Mouse (Mus musculus) erythroblast, embryonic 14.5 days (primary cell): ENCODE measurements around the gene Vps50. TPM values are rescaled to one million over a fixed set of nuclear protein-coding genes. Genes with fewer than 3 reads are reported as not detected.
"Not testable (repeated sequence)": the region's sequence is repeated elsewhere in the genome, so short reads cannot be mapped to it uniquely, and the experiment has no call there.

Experiments used
- H3K27me3 ChIP-seq: 2 replicates; pipeline ENCODE4 v1.6.1; 2012; ENCODE audit warnings: inconsistent platforms; ENCODE audit not compliant: control insufficient read depth
- H3K36me3 ChIP-seq: 2 replicates; pipeline ENCODE4 v1.6.1; 2012; ENCODE audit warnings: mild to moderate bottlenecking, inconsistent platforms; ENCODE audit not compliant: control insufficient read depth
- H3K4me1 ChIP-seq: 2 replicates; pipeline ENCODE4 v1.6.1; 2012; ENCODE audit warnings: inconsistent platforms; ENCODE audit not compliant: control insufficient read depth
- H3K4me3 ChIP-seq: replicated peaks from 2 replicates; pipeline ENCODE3; 2012; ENCODE audit warnings: moderate library complexity, mild to moderate bottlenecking, inconsistent platforms
- H3K9me3 ChIP-seq: 2 replicates; pipeline ENCODE4 v1.6.1; 2012; ENCODE audit warnings: low read length, inconsistent platforms, mixed read lengths; ENCODE audit not compliant: control insufficient read depth
- GATA1 ChIP-seq: IDR thresholded peaks from 2 replicates; pipeline ENCODE4 v1.6.1; 2012; ENCODE audit warnings: low read length, inconsistent platforms, mixed read lengths
- TAL1 ChIP-seq: IDR thresholded peaks from 3 replicates; pipeline ENCODE4 v1.6.1; 2012; ENCODE audit warnings: low read length, inconsistent platforms, mixed read lengths
- polyA plus RNA-seq: library from polyadenylated mRNA; stranded (reverse); fragments of >175 nt; gene quantifications from 2 replicates; pipeline ENCODE4 v1.2.3, GENCODE M21; 2012

Vps50 gene
- polyA plus RNA-seq, 1 experiment: 0.15 TPM

DNA sequence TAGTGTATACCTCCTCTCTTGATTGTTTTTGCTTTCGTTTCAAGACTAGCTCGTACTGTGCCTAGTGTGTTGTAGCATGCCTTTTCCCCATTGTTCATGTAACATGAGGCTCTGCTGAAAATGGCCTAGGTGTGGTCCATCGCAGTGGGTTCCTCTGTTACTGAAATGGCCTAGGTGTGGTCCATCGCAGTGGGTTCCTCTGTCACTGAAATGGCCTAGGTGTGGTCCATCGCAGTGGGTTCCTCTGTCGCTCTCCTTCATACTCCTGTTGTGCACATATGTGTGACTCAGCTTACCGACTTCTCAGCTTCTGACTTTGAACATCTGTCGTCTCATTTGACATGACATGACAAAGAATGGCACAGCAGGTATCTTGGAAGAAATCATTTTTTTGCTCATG is 75.6 kb downstream of the Vps50 start:
- H3K4me3 ChIP-seq: no peak overlapping the region
- H3K27me3 ChIP-seq: no peaks in the 10 kb centered on the region
- H3K9me3 ChIP-seq: no peaks in the 10 kb centered on the region
- H3K36me3 ChIP-seq: peaks cover 24% of the 10 kb centered on the region
- TF ChIP-seq TAL1: no peak
- no peak for TF ChIP-seq GATA1
- H3K4me1 ChIP-seq: peaks cover 5% of the 10 kb centered on the region

DNA sequence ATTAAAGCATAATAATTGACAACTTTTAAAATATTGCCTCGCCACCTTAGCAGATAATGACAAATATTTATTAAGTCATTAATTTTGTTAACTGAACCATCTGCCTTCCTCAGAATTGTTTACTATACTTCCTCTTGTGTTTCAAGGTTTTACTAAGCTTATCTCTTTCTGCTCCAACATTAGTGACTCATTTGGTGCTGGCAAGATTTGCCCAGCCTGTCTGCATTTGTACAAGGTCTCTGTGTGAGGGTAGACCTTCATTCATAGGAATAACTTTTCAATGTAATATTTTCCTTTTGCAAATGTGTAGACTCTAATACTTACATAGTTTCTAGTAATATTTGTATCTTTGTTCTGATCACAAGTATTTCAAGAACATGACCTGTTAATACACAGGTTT is 87.2 kb downstream of the Vps50 start:
- Histone ChIP-seq H3K9me3 (no peaks in the 10 kb centered on the region), H3K4me1 (no peaks in the 10 kb centered on the region), H3K36me3 (peaks cover 5% of the 10 kb centered on the region), H3K4me3 (no peak overlapping the region), H3K27me3 (no peaks in the 10 kb centered on the region)
- TF ChIP-seq GATA1 (no peak), TAL1 (no peak)

DNA sequence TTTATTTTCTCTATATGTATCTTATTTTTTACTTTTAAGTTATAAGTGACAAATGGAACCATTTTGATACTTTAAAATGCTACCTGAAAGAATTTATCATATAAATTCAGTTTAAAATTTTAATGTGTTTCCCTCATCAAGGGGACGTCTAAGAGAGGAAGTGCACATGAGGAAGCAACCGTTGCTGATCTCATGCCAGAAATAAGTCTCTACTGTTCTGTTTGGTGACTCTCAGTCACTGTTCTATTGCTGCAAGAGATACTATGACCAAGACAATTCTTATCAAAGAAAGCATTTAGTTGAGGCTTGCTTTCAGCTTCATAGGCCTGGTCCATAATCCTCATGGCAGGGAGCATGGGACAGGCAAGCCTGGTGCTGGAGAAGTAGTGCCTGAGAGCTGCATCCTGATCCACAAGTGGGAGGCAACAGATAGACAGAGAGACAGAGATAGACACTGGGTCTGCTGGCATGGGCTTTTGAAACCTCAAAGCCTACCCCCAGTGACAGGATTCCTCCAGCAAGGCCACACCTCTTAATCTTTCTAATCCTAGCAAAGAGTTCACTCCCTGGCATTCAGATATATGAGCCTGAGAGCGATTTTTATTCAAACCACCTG is 92.2 kb downstream of the Vps50 start:
- TF ChIP-seq GATA1 (no peak), TAL1 (no peak)

DNA sequence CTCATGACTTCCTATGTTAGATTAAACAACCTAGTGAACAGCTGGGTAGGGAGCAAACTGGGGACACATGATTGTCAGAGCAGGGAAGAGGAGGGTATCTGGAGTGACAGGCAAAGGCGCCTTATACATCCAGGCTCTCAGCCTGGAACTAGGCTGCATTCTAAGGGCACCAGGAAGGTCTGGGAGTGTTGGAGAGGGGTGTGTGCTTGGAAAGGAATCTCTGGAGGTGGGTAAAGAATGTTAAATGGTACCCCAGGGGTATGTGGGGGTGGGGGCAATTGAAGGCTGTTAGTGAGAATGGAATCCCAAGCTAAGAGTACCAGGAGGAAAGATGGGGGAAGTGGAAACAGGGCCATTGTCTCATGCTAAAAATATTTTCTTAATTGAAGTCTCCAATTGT is 96.1 kb downstream of the Vps50 start:
- TF ChIP-seq TAL1 (no peak), GATA1 (no peak)
- no peaks in the 10 kb centered on the region for H3K4me1 ChIP-seq
- peaks cover 14% of the 10 kb centered on the region for H3K36me3 ChIP-seq

More for the DNA sequence above, 92.2 kb downstream of the Vps50 start:
- Histone ChIP-seq H3K4me1 (no peaks in the 10 kb centered on the region), H3K4me3 (no peak overlapping the region), H3K36me3 (peaks cover 17% of the 10 kb centered on the region), H3K27me3 (no peaks in the 10 kb centered on the region), H3K9me3 (no peaks in the 10 kb centered on the region)

DNA sequence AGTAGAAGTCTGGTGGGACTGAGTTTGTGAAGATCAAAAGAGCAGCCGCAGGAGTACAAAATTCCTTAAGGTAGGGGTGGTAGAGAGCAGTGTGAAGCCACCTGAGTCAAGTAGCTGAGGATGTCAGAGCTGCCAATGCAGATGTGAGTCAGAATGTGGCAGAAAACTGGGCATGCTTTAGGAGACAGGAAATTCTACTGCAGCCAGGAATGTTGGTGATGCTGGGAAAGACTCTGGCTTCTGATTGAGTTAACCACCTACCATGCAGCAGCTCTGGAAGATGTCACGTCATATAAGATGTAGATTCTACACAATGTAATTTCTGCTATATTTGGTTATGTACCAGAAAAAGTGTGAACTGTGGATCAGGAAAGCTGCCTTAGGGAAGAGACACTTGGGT is 114.6 kb downstream of the Vps50 start:
- no peak for TF ChIP-seq GATA1
- Histone ChIP-seq H3K27me3 (no peaks in the 10 kb centered on the region), H3K9me3 (no peaks in the 10 kb centered on the region), H3K36me3 (no peaks in the 10 kb centered on the region), H3K4me3 (no peak overlapping the region), H3K4me1 (no peaks in the 10 kb centered on the region)

More for the DNA sequence above, 96.1 kb downstream of the Vps50 start:
- Histone ChIP-seq H3K4me3 (no peak overlapping the region), H3K9me3 (no peaks in the 10 kb centered on the region), H3K27me3 (no peaks in the 10 kb centered on the region)

DNA sequence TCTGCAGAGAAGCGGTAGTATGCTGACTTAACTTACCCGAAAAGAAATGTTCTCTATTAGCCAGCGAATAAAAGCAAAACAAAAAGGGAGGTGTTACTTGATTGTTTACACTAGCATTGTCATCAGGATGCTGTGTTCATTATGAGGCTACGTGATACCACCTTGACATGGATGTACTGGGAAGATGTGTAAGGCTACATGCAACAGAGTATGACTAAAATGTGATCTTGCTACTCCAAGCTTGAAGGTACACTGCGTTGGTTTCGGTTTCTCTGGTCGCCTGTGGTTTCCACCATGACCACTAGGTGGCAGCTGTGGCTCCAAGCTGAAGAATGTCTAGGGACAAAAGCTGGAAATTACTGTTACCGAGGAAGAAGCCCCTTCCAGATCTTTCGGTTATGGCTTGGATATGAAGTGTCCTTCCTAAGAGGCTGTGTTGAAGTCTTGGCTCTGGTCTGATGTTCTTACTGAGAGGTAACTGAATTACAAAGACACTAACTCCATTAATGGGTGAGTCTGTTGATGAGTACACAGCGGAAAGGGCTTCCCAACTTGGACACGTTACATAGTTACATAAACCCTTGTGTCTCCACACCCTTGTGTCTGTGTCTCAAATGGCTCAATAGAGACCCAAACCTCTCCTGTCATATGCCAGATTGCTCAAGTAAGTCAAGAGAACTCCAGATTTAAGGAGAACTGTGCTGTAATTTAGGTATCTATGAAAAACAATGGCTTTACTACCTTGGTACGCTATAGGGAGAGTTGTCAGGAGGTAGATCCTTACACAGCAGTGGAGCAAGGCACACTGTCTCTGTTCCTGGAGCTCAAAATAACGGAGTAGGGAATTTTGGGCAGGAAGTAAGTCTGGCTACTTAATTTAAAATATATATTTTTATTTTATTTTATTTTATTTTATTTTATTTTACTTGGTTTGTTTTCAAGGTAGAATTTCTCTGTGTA is 122.5 kb downstream of the Vps50 start:
- not testable (repeated sequence) for H3K27me3 ChIP-seq, H3K9me3 ChIP-seq

More for the DNA sequence above, 122.5 kb downstream of the Vps50 start:
- H3K36me3 ChIP-seq, H3K4me1 ChIP-seq: not testable (repeated sequence)
- H3K4me3 ChIP-seq: peak overlapping the region; percentile 45

Other genes starting within 250 kb of the Vps50 start
- not detected in 2 replicates for gene Samd9l, start 98.8 kb upstream of the Vps50 start, polyA plus RNA-seq
- not detected in 2 replicates for gene Hepacam2, start 84 bp upstream of the Vps50 start, polyA plus RNA-seq